Comparison of ENCODE assay signal across 8 mouse cellular contexts in genomic region chr2:23068894-23069744, GRCm38 (mm10). TPM values are rescaled to one million over a fixed set of nuclear protein-coding genes. Genes with fewer than 3 reads are reported as not detected.
DNase-seq lines count a peak whose midpoint lies in the region; ATAC-seq and TF ChIP-seq lines count a peak whose summit lies in the region.

No protein-coding gene starts in this region.

- H3K27ac ChIP-seq in heart, embryonic 11.5 days (ENCODE audit: low read depth, low read length) = peak overlapping the region; percentile 96
- H3K27ac ChIP-seq in kidney, embryonic 16.5 days (ENCODE audit: low read length) = peak overlapping the region; percentile 98
- peak overlapping the region; percentile 96 for H3K27ac ChIP-seq in liver, adult 2 months (replicated peaks; ENCODE audit: insufficient read depth, low read depth, low read length)

- H3K9me3 ChIP-seq in heart, embryonic 11.5 days (replicated peaks; ENCODE audit: control insufficient read depth, low read length) = no peaks in the 10 kb centered on the region
- H3K9me3 ChIP-seq in kidney, embryonic 16.5 days (ENCODE audit: low read length) = no peaks in the 10 kb centered on the region

- H3K4me3 ChIP-seq in heart, embryonic 11.5 days (ENCODE audit: low read depth, low read length) = peak overlapping the region; percentile 68
- peak overlapping the region; percentile 80 for H3K4me3 ChIP-seq in kidney, embryonic 16.5 days (ENCODE audit: low read length)
- H3K4me3 ChIP-seq in liver, adult 2 months (ENCODE audit: insufficient read depth, low read depth, low read length) = peak overlapping the region; percentile 85
- H3K4me3 ChIP-seq in myocyte = peak overlapping the region; percentile 74

- ATAC-seq in erythroblast, adult 5-6 weeks (replicated peaks; ENCODE audit: low FRiP score, poor library complexity, severe bottlenecking) = peak; percentile 84
- peak; percentile 88 for ATAC-seq in heart, embryonic 11.5 days (replicated peaks; ENCODE audit: insufficient number of reproducible peaks, low FRiP score, low TSS enrichment)
- peak; percentile 92 for ATAC-seq in kidney, embryonic 16.5 days (ENCODE audit: low FRiP score, low TSS enrichment)

- peak; percentile 96 for TF ChIP-seq POLR2A in liver, adult 2 months (IDR thresholded peaks at IDR 0.05; ENCODE audit: extremely low read depth, insufficient read depth, low read length)
- TF ChIP-seq POLR2A in myocyte (IDR thresholded peaks at IDR 0.05; ENCODE audit: insufficient read length, low read depth) = peak; percentile 88

- H3K4me2 ChIP-seq in heart, embryonic 11.5 days = peak overlapping the region; percentile 99
- H3K4me2 ChIP-seq in kidney, embryonic 16.5 days (replicated peaks; ENCODE audit: low read depth, low read length) = peak overlapping the region; percentile 98
- peak overlapping the region; percentile 83 for H3K4me2 ChIP-seq in myocyte (ENCODE audit: low read depth)

- H3K36me3 ChIP-seq in heart, embryonic 11.5 days (ENCODE audit: control insufficient read depth, insufficient read depth, low read length) = no peaks in the 10 kb centered on the region
- no peaks in the 10 kb centered on the region for H3K36me3 ChIP-seq in kidney, embryonic 16.5 days (ENCODE audit: insufficient read depth, low read length)
- H3K36me3 ChIP-seq in liver, adult 2 months (ENCODE audit: control insufficient read depth, insufficient read depth, low read length) = peaks cover 3% of the 10 kb centered on the region; the same call in 1 of the 2 replicates
- no peaks in the 10 kb centered on the region for H3K36me3 ChIP-seq in myocyte (ENCODE audit: control insufficient read depth, insufficient read depth)
- peaks cover 2% of the 10 kb centered on the region; the same call in 1 of the 2 replicates for H3K36me3 ChIP-seq in splenic B cell, adult 2 months (ENCODE audit: control insufficient read depth, insufficient read depth, low read length, poor library complexity, severe bottlenecking)

- H3K79me2 ChIP-seq in liver, adult 2 months (ENCODE audit: control insufficient read depth, insufficient read depth, low read length) = peaks cover 9% of the 10 kb centered on the region; the same call in 1 of the 2 replicates
- peaks cover 6% of the 10 kb centered on the region for H3K79me2 ChIP-seq in myocyte (ENCODE audit: control insufficient read depth, insufficient read depth)

- under 1% methylated on average over 50 of the region's 50 CpGs for WGBS in heart, embryonic 11.5 days (ENCODE audit: insufficient replicate concordance)
- under 1% methylated on average over 50 of the region's 50 CpGs for WGBS in kidney, embryonic 16.5 days
- under 1% methylated on average over 50 of the region's 50 CpGs for WGBS in liver, adult 2 months

- H3K27me3 ChIP-seq in heart, embryonic 11.5 days (ENCODE audit: control insufficient read depth, insufficient read depth, low read length) = no peaks in the 10 kb centered on the region
- no peaks in the 10 kb centered on the region for H3K27me3 ChIP-seq in kidney, embryonic 16.5 days (ENCODE audit: insufficient read depth, low read length)
- no peaks in the 10 kb centered on the region for H3K27me3 ChIP-seq in liver, adult 2 months (ENCODE audit: control insufficient read depth, insufficient read depth, low read length)
- H3K27me3 ChIP-seq in myocyte (ENCODE audit: control insufficient read depth, insufficient read depth, insufficient read length) = no peaks in the 10 kb centered on the region
- no peaks in the 10 kb centered on the region for H3K27me3 ChIP-seq in splenic B cell, adult 2 months (ENCODE audit: control insufficient read depth, insufficient read depth, low read length, poor library complexity, severe bottlenecking)

- DNase-seq in B cell, adult 2 months = peak; percentile 97
- DNase-seq in brain, adult 2 months (ENCODE audit: low read depth, low spot score) = peak; percentile 97
- peak; percentile 95 for DNase-seq in liver, adult 2 months (ENCODE audit: extremely low read depth, low read depth, low spot score)
- peak; percentile 91 for DNase-seq in splenic B cell, adult 2 months (ENCODE audit: low read depth, low spot score)

- no peaks in the 10 kb centered on the region for H3K4me1 ChIP-seq in heart, embryonic 11.5 days (ENCODE audit: control insufficient read depth, insufficient read depth, low read length)
- no peaks in the 10 kb centered on the region for H3K4me1 ChIP-seq in kidney, embryonic 16.5 days (ENCODE audit: insufficient read depth, low read length)
- H3K4me1 ChIP-seq in liver, adult 2 months (ENCODE audit: control insufficient read depth, insufficient read depth, low read length) = peaks cover 5% of the 10 kb centered on the region

- peak overlapping the region; percentile 66 for H3ac ChIP-seq in myocyte (ENCODE audit: control insufficient read depth, insufficient read length)

- H3K9ac ChIP-seq in heart, embryonic 11.5 days (ENCODE audit: low read depth, low read length) = peak overlapping the region; percentile 89
- peak overlapping the region; percentile 90 for H3K9ac ChIP-seq in kidney, embryonic 16.5 days (replicated peaks; ENCODE audit: low read length)
- peak overlapping the region; percentile 95 for H3K9ac ChIP-seq in liver, adult 2 months (ENCODE audit: low read depth, low read length)

- no peak for TF ChIP-seq CTCF in liver, adult 2 months (IDR thresholded peaks at IDR 0.05; ENCODE audit: low read depth, low read length)

TF ChIP-seq in myocyte, 11 proteins besides CTCF, POLR2A, EP300 and RAD21:
- TF ChIP-seq CEBPB (IDR thresholded peaks at IDR 0.05; ENCODE audit: insufficient read depth, poor library complexity, severe bottlenecking) = no peak
- TF ChIP-seq POLR2AphosphoS2 (IDR thresholded peaks at IDR 0.05; ENCODE audit: insufficient read length, low read depth) = peak; percentile 87

RNA-seq across cellular contexts. Expression of gene Acbd5, which starts 1.2 kb away (rescaled TPM):
- total RNA-seq in erythroblast, adult 5-6 weeks (2015; ENCODE audit: low replicate concordance) = 46.5 and 50.8 TPM in 2 replicates
- 86.6 and 127 TPM in 2 replicates for total RNA-seq in erythroblast, adult 5-6 weeks (2017; ENCODE audit: low replicate concordance)
- polyA plus RNA-seq in heart, embryonic 11.5 days (2014; fragmentation: Nextera tagmentation; extraction: Ambion mirVana) = 22.7 and 28.2 TPM in 2 replicates
- polyA plus RNA-seq in kidney, embryonic 16.5 days (2015; fragmentation: Nextera tagmentation; extraction: Ambion mirVana) = 35.6 and 37.9 TPM in 2 replicates
- 168 and 189 TPM in 2 replicates for total RNA-seq in liver, adult 2 months (2014; rRNA removed)
- 23.2 and 24.2 TPM in 2 replicates for polyA plus RNA-seq in liver, adult 2 months (2012; rRNA removed)
- polyA plus RNA-seq in myocyte (2012; fragmentation: generic; extraction: Trizol) = 5.0 TPM

RNA-seq across cellular contexts. Expression of gene Abi1, which starts 29.1 kb away (rescaled TPM):
- 44.4 and 53.1 TPM in 2 replicates for total RNA-seq in erythroblast, adult 5-6 weeks (2015; ENCODE audit: low replicate concordance)
- 53.5 and 75.7 TPM in 2 replicates for total RNA-seq in erythroblast, adult 5-6 weeks (2017; ENCODE audit: low replicate concordance)
- 34.6 and 35.3 TPM in 2 replicates for polyA plus RNA-seq in heart, embryonic 11.5 days (2014; fragmentation: Nextera tagmentation; extraction: Ambion mirVana)
- polyA plus RNA-seq in kidney, embryonic 16.5 days (2015; fragmentation: Nextera tagmentation; extraction: Ambion mirVana) = 51.4 and 52.5 TPM in 2 replicates
- total RNA-seq in liver, adult 2 months (2014; rRNA removed) = 35.6 and 36.0 TPM in 2 replicates
- 50.1 and 53.9 TPM in 2 replicates for polyA plus RNA-seq in liver, adult 2 months (2012; rRNA removed)
- 28.0 TPM for polyA plus RNA-seq in myocyte (2012; fragmentation: generic; extraction: Trizol)

Comparison
In these comparisons a context has a peak if more than half of its experiments do, and no peak if none do; other contexts are left out.
1. Peak in every context shown above with its lines: DNase-seq, ATAC-seq, H3K4me3 ChIP-seq and H3K27ac ChIP-seq.